Mouse (Mus musculus) Patski (cell line): Measurements from ENCODE around the gene Gm45713. TPM values are rescaled to one million over a fixed set of nuclear protein-coding genes. Genes with fewer than 3 reads are reported as not detected.
"Not testable (repeated sequence)": the region's sequence is repeated elsewhere in the genome, so short reads cannot be mapped to it uniquely, and the experiment has no call there.

Experiments
- ATAC-seq: fragments of 100-300 bp; one replicate; pipeline ENCODE4 v1.8.0; 2021
- CTCF ChIA-PET: fragments of 350-600 bp; sonication (Branson Sonifier 250); formaldehyde crosslinking; loops from one replicate; lab custom pipeline; 2022; ENCODE audit warnings: inconsistent platforms; lab: Charles Lee
- POLR2A ChIA-PET: fragments of 350-600 bp; sonication (Branson Sonifier 250); formaldehyde crosslinking; loops from one replicate; lab custom pipeline; 2022; ENCODE audit warnings: antibody characterized with exemption, inconsistent platforms; lab: Charles Lee
- DNase-seq: peaks from one replicate; pipeline ENCODE4 v3.0.0-alpha.2; 2011; ENCODE audit warnings: low read depth, low spot score
- H3K27me3 ChIP-seq: fragments of 371-371 bp; one replicate; pipeline ENCODE4 v1.5.1; 2021
- CTCF ChIP-seq: fragments of 100-300 bp; IDR thresholded peaks from one replicate; pipeline ENCODE4 v1.5.1; 2021
- in situ Hi-C: fragments of 300-500 bp; cut with MboI; formaldehyde crosslinking; loops from 3 replicates; pipeline ENCODE4 v1.11.1; 2018; ENCODE audit warnings: low pct_unique_long_range_greater_than_20kb, mixed read lengths
- polyA plus RNA-seq: library from polyadenylated mRNA; unstranded; gene quantifications from one replicate; pipeline ENCODE4 v1.2.3, GENCODE M21; 2021

Gm45713 gene
- polyA plus RNA-seq, 1 experiment from 2014 or later = not detected

GRCm38 (mm10) chr7:45100046-45100445, 36.0 kb downstream of the Gm45713 start:
- no peak for DNase-seq
- no peak for TF ChIP-seq CTCF
- CTCF ChIA-PET = no interaction called here
- no peaks in the 10 kb centered on the region for H3K27me3 ChIP-seq
- POLR2A ChIA-PET = interaction anchor here (0.8 kb wide), 1 partner anchor 24 kb away, joined by 4 read pairs; no protein-coding TSS in a partner anchor
- no peak for ATAC-seq
- in situ Hi-C loops = no loop called here

- DNase-seq = no peak
- CTCF ChIA-PET = interaction anchor here (1.4 kb wide), 1 partner anchor 12 kb away, joined by 3 read pairs; no protein-coding TSS in a partner anchor
- ATAC-seq = no peak
- TF ChIP-seq CTCF = no peak
- POLR2A ChIA-PET = no interaction called here
- in situ Hi-C loops = no loop called here
- H3K27me3 ChIP-seq = no peaks in the 10 kb centered on the region
Measured at GRCm38 (mm10) chr7:45098541-45099240, 37.3 kb downstream of the Gm45713 start.

GRCm38 (mm10) chr7:45097479-45097878, 38.6 kb downstream of the Gm45713 start:
- no peaks in the 10 kb centered on the region for H3K27me3 ChIP-seq
- POLR2A ChIA-PET = no interaction called here
- DNase-seq = no peak
- TF ChIP-seq CTCF = no peak
- ATAC-seq = no peak
- in situ Hi-C loops = no loop called here
- CTCF ChIA-PET = interaction anchor here (0.9 kb wide), 1 partner anchor 15 kb away, joined by 3 read pairs; no protein-coding TSS in a partner anchor

GRCm38 (mm10) chr7:45095965-45096364, 40.1 kb downstream of the Gm45713 start:
- POLR2A ChIA-PET, H3K27me3 ChIP-seq, in situ Hi-C loops, DNase-seq, ATAC-seq, CTCF ChIA-PET: not testable (repeated sequence)

- in situ Hi-C loops = no loop called here
- ATAC-seq (no peak), DNase-seq (no peak)
- CTCF ChIA-PET = no interaction called here
- no peaks in the 10 kb centered on the region for H3K27me3 ChIP-seq
- no peak for TF ChIP-seq CTCF
- POLR2A ChIA-PET = interaction anchor here (0.5 kb wide), 1 partner anchor 80 kb away, joined by 4 read pairs; no protein-coding TSS in a partner anchor
Measured at GRCm38 (mm10) chr7:45095367-45095766, 40.7 kb downstream of the Gm45713 start.

GRCm38 (mm10) chr7:45094121-45094520, 41.9 kb downstream of the Gm45713 start:
- no peak for ATAC-seq
- no peak for TF ChIP-seq CTCF
- ChIA-PET CTCF (no interaction called here), POLR2A (interaction anchor here (1.2 kb wide), 1 partner anchor 10 kb away, joined by 3 read pairs; no protein-coding TSS in a partner anchor)
- DNase-seq = no peak
- in situ Hi-C loops = no loop called here
- no peaks in the 10 kb centered on the region for H3K27me3 ChIP-seq

- TF ChIP-seq CTCF = no peak
- in situ Hi-C loops = no loop called here
- ChIA-PET POLR2A (interaction anchor here (1.2 kb wide), 1 partner anchor 9 kb away, joined by 3 read pairs; no protein-coding TSS in a partner anchor), CTCF (no interaction called here)
- DNase-seq = no peak
- no peak for ATAC-seq
- no peaks in the 10 kb centered on the region for H3K27me3 ChIP-seq
Measured at GRCm38 (mm10) chr7:45093516-45093905, 42.5 kb downstream of the Gm45713 start.

- CTCF ChIA-PET = no interaction called here
- DNase-seq = no peak
Measured at GRCm38 (mm10) chr7:45092828-45093515, 43.1 kb downstream of the Gm45713 start.

GRCm38 (mm10) chr7:45092048-45092447, 44.0 kb downstream of the Gm45713 start, which contains the start of gene Rcn3:
Gene Rcn3, minus strand, starts transcription at chr7:45092221.
- in situ Hi-C loops = no loop called here
- CTCF ChIA-PET = interaction anchor here (1.2 kb wide), 1 partner anchor 24 kb away, joined by 5 read pairs; no protein-coding TSS in a partner anchor
- DNase-seq = no peak
- POLR2A ChIA-PET = no interaction called here
- H3K27me3 ChIP-seq = no peaks in the 10 kb centered on the region
- no peak for ATAC-seq
- no peak for TF ChIP-seq CTCF

More at GRCm38 (mm10) chr7:45092828-45093515, 43.1 kb downstream of the Gm45713 start:
- POLR2A ChIA-PET = interaction anchor here (1.2 kb wide), 1 partner anchor 9 kb away, joined by 3 read pairs; no protein-coding TSS in a partner anchor
- in situ Hi-C loops = no loop called here
- no peak for ATAC-seq
- H3K27me3 ChIP-seq = no peaks in the 10 kb centered on the region
- no peak for TF ChIP-seq CTCF

- no peak for ATAC-seq
- POLR2A ChIA-PET = no interaction called here
- in situ Hi-C loops = no loop called here
- CTCF ChIA-PET = interaction anchor here (1.2 kb wide), 1 partner anchor 23 kb away, joined by 5 read pairs; no protein-coding TSS in a partner anchor
- no peak for DNase-seq
- H3K27me3 ChIP-seq = no peaks in the 10 kb centered on the region
- TF ChIP-seq CTCF = no peak
Measured at GRCm38 (mm10) chr7:45091001-45091990, 44.7 kb downstream of the Gm45713 start.
